Mouse (Mus musculus) lung, postnatal 0 days (tissue): Measurements from ENCODE around the gene Slc11a2. TPM values are rescaled to one million over a fixed set of nuclear protein-coding genes. Genes with fewer than 3 reads are reported as not detected.
"Not testable (repeated sequence)": the region's sequence is repeated elsewhere in the genome, so short reads cannot be mapped to it uniquely, and the experiment has no call there.

Experiments
- ATAC-seq: fragments of 200-750 bp; cut with Nextera tagmentation; 2 replicates; pipeline ENCODE4 v1.8.0; 2017; ENCODE audit warnings: moderate library complexity
- DNase-seq: peaks from one replicate; pipeline ENCODE4 v3.0.0-alpha.2; 2016; ENCODE audit warnings: low spot score
- H3K27ac ChIP-seq: fragments of 300-500 bp; sonication (generic); 2 replicates; pipeline ENCODE4 v1.5.1; 2014; ENCODE audit warnings: antibody characterized with exemption, mild to moderate bottlenecking, low read length, mixed read lengths
- H3K27me3 ChIP-seq: fragments of 300-500 bp; sonication (generic); replicated peaks from 2 replicates; pipeline ENCODE4 v1.6.1; 2014; ENCODE audit warnings: low read length, mixed read lengths; ENCODE audit not compliant: insufficient read depth
- H3K36me3 ChIP-seq: fragments of 300-500 bp; sonication (generic); 2 replicates; pipeline ENCODE4 v1.6.1; 2014; ENCODE audit warnings: low read length, mixed read lengths; ENCODE audit not compliant: insufficient read depth
- H3K4me1 ChIP-seq: fragments of 300-500 bp; sonication (generic); 2 replicates; pipeline ENCODE4 v1.6.1; 2014; ENCODE audit warnings: antibody characterized with exemption, low read depth, low read length, mixed read lengths; ENCODE audit not compliant: insufficient read depth
- H3K4me2 ChIP-seq: fragments of 300-500 bp; sonication (generic); replicated peaks from 2 replicates; pipeline ENCODE4 v1.6.1; 2014; ENCODE audit warnings: low read depth, mild to moderate bottlenecking, low read length, moderate library complexity, mixed read lengths
- H3K4me3 ChIP-seq: fragments of 300-500 bp; sonication (generic); 2 replicates; pipeline ENCODE4 v1.5.1; 2014; ENCODE audit warnings: low read depth, low read length
- H3K9ac ChIP-seq: fragments of 300-500 bp; sonication (generic); replicated peaks from 2 replicates; pipeline ENCODE4 v1.6.1; 2014; ENCODE audit warnings: low read depth, mild to moderate bottlenecking
- H3K9me3 ChIP-seq: fragments of 300-500 bp; sonication (generic); 2 replicates; pipeline ENCODE4 v1.6.1; 2016; ENCODE audit warnings: low read length, mixed read lengths
- CTCF ChIP-seq: IDR thresholded peaks from 2 replicates; pipeline ENCODE4 v1.5.1; 2016; ENCODE audit warnings: antibody characterized with exemption, mild to moderate bottlenecking
- EP300 ChIP-seq: IDR thresholded peaks from 2 replicates; pipeline ENCODE4 v1.6.1; 2016; ENCODE audit warnings: antibody characterized with exemption, mild to moderate bottlenecking, control low read depth
- WGBS: fragments of 180-500 bp; shearing (Covaris S2); extraction: QIAGEN DNeasy Blood & Tissue Kit; methylation state at CpG from one replicate; pipeline ENCODE4 v1.1.7; 2014; 5-methylcytosine and 5-hydroxymethylcytosine counted together
- polyA plus RNA-seq: library from polyadenylated mRNA; unstranded; fragments of >200 nt; fragmentation: Nextera tagmentation; extraction: Ambion mirVana; gene quantifications from 2 replicates; pipeline ENCODE4 v1.2.1, GENCODE M21; 2015

Gene Slc11a2
- polyA plus RNA-seq, 1 experiment from 2014 or later, result 16.1 TPM

- Histone ChIP-seq H3K27ac (peak overlapping the region; percentile 76), H3K9me3 (no peaks in the 10 kb centered on the region), H3K4me3 (peak overlapping the region; percentile 72), H3K27me3 (no peaks in the 10 kb centered on the region), H3K36me3 (no peaks in the 10 kb centered on the region), H3K4me2 (peak overlapping the region; percentile 95), H3K9ac (0 out of 2 replicates have a peak overlapping the region, but pooled peaks have one; percentile 16), H3K4me1 (peaks cover 10% of the 10 kb centered on the region; the same call in 1 of the 2 replicates)
- peak; percentile 64 for ATAC-seq
- TF ChIP-seq EP300 (no peak; the same call in 1 of the 2 replicates), CTCF (peak; percentile 31; the same call in 1 of the 2 replicates)
- peak; percentile 83 for DNase-seq
- WGBS, result 3% methylated on average over 14 of the region's 14 CpGs
These were observed 956 bp downstream of the Slc11a2 start for GRCm38 (mm10) chr15:100423916-100424315.

- peak overlapping the region; percentile 76 for H3K27ac ChIP-seq
- H3K4me1 ChIP-seq, result peaks cover 10% of the 10 kb centered on the region; the same call in 1 of the 2 replicates
- TF ChIP-seq CTCF (no peak), EP300 (no peak; the same call in 1 of the 2 replicates)
- H3K9ac ChIP-seq, result peak overlapping the region; percentile 78
- peak overlapping the region; percentile 95 for H3K4me2 ChIP-seq
- H3K36me3 ChIP-seq, result no peaks in the 10 kb centered on the region
- WGBS, result under 1% methylated on average over 52 of the region's 65 CpGs
- peak; percentile 98 for DNase-seq
- no peaks in the 10 kb centered on the region for H3K9me3 ChIP-seq
- peak overlapping the region; percentile 72 for H3K4me3 ChIP-seq
- no peaks in the 10 kb centered on the region for H3K27me3 ChIP-seq
- ATAC-seq, result peak; percentile 98
These were observed 1.7 kb downstream of the Slc11a2 start for GRCm38 (mm10) chr15:100422899-100423860.

GRCm38 (mm10) chr15:100422476-100422875 is 2.4 kb downstream of the Slc11a2 start:
- under 1% methylated on average over 36 of the region's 44 CpGs for WGBS
- H3K27me3 ChIP-seq, result no peaks in the 10 kb centered on the region
- no peaks in the 10 kb centered on the region for H3K9me3 ChIP-seq
- H3K36me3 ChIP-seq, result no peaks in the 10 kb centered on the region
- peaks cover 10% of the 10 kb centered on the region; the same call in 1 of the 2 replicates for H3K4me1 ChIP-seq
- DNase-seq (peak; percentile 19), ATAC-seq (peak; percentile 42)
- H3K9ac ChIP-seq, result peak overlapping the region; percentile 78
- peak overlapping the region; percentile 72 for H3K4me3 ChIP-seq
- peak overlapping the region; percentile 62; the same call in 1 of the 2 replicates for H3K27ac ChIP-seq
- TF ChIP-seq CTCF (no peak), EP300 (no peak)
- H3K4me2 ChIP-seq, result peak overlapping the region; percentile 95

GRCm38 (mm10) chr15:100421758-100422197 is 3.1 kb downstream of the Slc11a2 start, which contains the start of gene Gm5475:
Gm5475 (plus strand) TSS chr15:100422147.
- peak within 1 kb of the TSS; percentile 62; the same call in 1 of the 2 replicates for H3K27ac ChIP-seq
- not testable (repeated sequence) for H3K27me3 ChIP-seq, ATAC-seq, H3K9me3 ChIP-seq, H3K36me3 ChIP-seq, DNase-seq
- peak within 1 kb of the TSS; percentile 78 for H3K9ac ChIP-seq
- H3K4me1 ChIP-seq, result peaks cover 10% of the 10 kb centered on the region; the same call in 1 of the 2 replicates
- peak within 1 kb of the TSS; percentile 95 for H3K4me2 ChIP-seq
- peak within 1 kb of the TSS; percentile 72 for H3K4me3 ChIP-seq
- 32% methylated on average over 3 of the region's 3 CpGs for WGBS

- peak; percentile 32 for DNase-seq
- H3K4me1 ChIP-seq, result peaks cover 10% of the 10 kb centered on the region; the same call in 1 of the 2 replicates
- peak overlapping the region; percentile 95 for H3K4me2 ChIP-seq
- H3K27ac ChIP-seq, result no peak overlapping the region
- H3K9me3 ChIP-seq, result no peaks in the 10 kb centered on the region
- no peak for ATAC-seq
- H3K4me3 ChIP-seq, result no peak overlapping the region
- H3K9ac ChIP-seq, result no peak overlapping the region
- H3K36me3 ChIP-seq, result no peaks in the 10 kb centered on the region
- 27% methylated on average over 8 of the region's 8 CpGs for WGBS
- H3K27me3 ChIP-seq, result no peaks in the 10 kb centered on the region
- TF ChIP-seq CTCF, result no peak
These were observed 3.7 kb downstream of the Slc11a2 start for GRCm38 (mm10) chr15:100421059-100421757.
